In genomic region chr11:117525606-117526349, GRCm38 (mm10) we compare ENCODE assay signal across 10 mouse cellular contexts. TPM values are rescaled to one million over a fixed set of nuclear protein-coding genes. Genes with fewer than 3 reads are reported as not detected.
DNase-seq lines count a peak whose midpoint lies in the region; ATAC-seq and TF ChIP-seq lines count a peak whose summit lies in the region.
"Had no signal": no experiment of that assay in that cellular context is flagged by ENCODE, and none has a peak within 500 bp of the region (broad histone marks: within the 10 kb centered on the region; RNA-seq: fewer than 3 reads in every experiment).

No protein-coding gene starts in this region.

- peak; percentile 47; the same call in 1 of the 2 replicates for ATAC-seq in forebrain, postnatal 0 days
- peak; percentile 32; the same call in 1 of the 2 replicates for ATAC-seq in midbrain, embryonic 15.5 days (replicated peaks)
- ATAC-seq in kidney, embryonic 16.5 days (ENCODE audit: low FRiP score, low TSS enrichment) = no peak

- 17% methylated on average over 18 of the region's 18 CpGs for WGBS in forebrain, postnatal 0 days
- 19% methylated on average over 18 of the region's 18 CpGs for WGBS in midbrain, embryonic 15.5 days
- WGBS in kidney, embryonic 16.5 days = 16% methylated on average over 18 of the region's 18 CpGs

- H3K4me2 ChIP-seq in forebrain, postnatal 0 days (ENCODE audit: low read depth) = no peak overlapping the region
- peak overlapping the region; percentile 8; the same call in 1 of the 2 replicates for H3K4me2 ChIP-seq in midbrain, embryonic 15.5 days
- H3K4me2 ChIP-seq in kidney, embryonic 16.5 days (replicated peaks; ENCODE audit: low read depth, low read length) = no peak overlapping the region

- TF ChIP-seq CTCF in forebrain, postnatal 0 days (IDR thresholded peaks at IDR 0.05; ENCODE audit: low read depth) = no peak

- peaks cover 21% of the 10 kb centered on the region for H3K4me1 ChIP-seq in forebrain, postnatal 0 days (ENCODE audit: insufficient read depth)
- peaks cover 32% of the 10 kb centered on the region for H3K4me1 ChIP-seq in midbrain, embryonic 15.5 days
- H3K4me1 ChIP-seq in kidney, embryonic 16.5 days (ENCODE audit: insufficient read depth, low read length) = peaks cover 24% of the 10 kb centered on the region
- H3K4me1 ChIP-seq: megakaryocyte, embryonic 14.5 days had no signal

- H3K27me3 ChIP-seq in forebrain, postnatal 0 days (ENCODE audit: insufficient read depth, low read length) = no peaks in the 10 kb centered on the region
- no peaks in the 10 kb centered on the region for H3K27me3 ChIP-seq in midbrain, embryonic 15.5 days (replicated peaks)
- H3K27me3 ChIP-seq in kidney, embryonic 16.5 days (ENCODE audit: insufficient read depth, low read length) = no peaks in the 10 kb centered on the region

- no peaks in the 10 kb centered on the region for H3K36me3 ChIP-seq in forebrain, postnatal 0 days (ENCODE audit: insufficient read depth)
- H3K36me3 ChIP-seq in midbrain, embryonic 15.5 days (replicated peaks) = no peaks in the 10 kb centered on the region
- no peaks in the 10 kb centered on the region for H3K36me3 ChIP-seq in kidney, embryonic 16.5 days (ENCODE audit: insufficient read depth, low read length)

- DNase-seq in B cell, adult 2 months = peak; percentile 15 to 25
- peak; percentile 85 for DNase-seq in ES-CJ7 (ENCODE audit: low read depth, low spot score)
- DNase-seq in forebrain, postnatal 0 days = peak; percentile 47
- DNase-seq in urinary bladder, adult 2 months (ENCODE audit: low spot score) = no peak
- no peak for DNase-seq in layer of hippocampus, adult 8-10 months (ENCODE audit: low spot score in 2 of 2)

- peak overlapping the region; percentile 4; the same call in 1 of the 2 replicates for H3K9ac ChIP-seq in forebrain, postnatal 0 days
- no peak overlapping the region for H3K9ac ChIP-seq in midbrain, embryonic 15.5 days
- no peak overlapping the region for H3K9ac ChIP-seq in kidney, embryonic 16.5 days (replicated peaks; ENCODE audit: low read length)

- no peaks in the 10 kb centered on the region for H3K9me3 ChIP-seq in forebrain, postnatal 0 days (ENCODE audit: low read length)
- no peaks in the 10 kb centered on the region for H3K9me3 ChIP-seq in midbrain, embryonic 15.5 days
- no peaks in the 10 kb centered on the region for H3K9me3 ChIP-seq in kidney, embryonic 16.5 days (ENCODE audit: low read length)

- no peak overlapping the region for H3K4me3 ChIP-seq in forebrain, postnatal 0 days (ENCODE audit: low read depth, low read length)
- no peak overlapping the region for H3K4me3 ChIP-seq in midbrain, embryonic 15.5 days
- no peak overlapping the region for H3K4me3 ChIP-seq in kidney, embryonic 16.5 days (ENCODE audit: low read length)
- H3K4me3 ChIP-seq: megakaryocyte, embryonic 14.5 days had no signal

- H3K27ac ChIP-seq in forebrain, postnatal 0 days (ENCODE audit: low read depth, low read length) = peak overlapping the region; percentile 36; the same call in 1 of the 2 replicates
- H3K27ac ChIP-seq in midbrain, embryonic 15.5 days = peak overlapping the region; percentile 74
- no peak overlapping the region for H3K27ac ChIP-seq in kidney, embryonic 16.5 days (ENCODE audit: low read length)

RNA-seq across cellular contexts. Expression of gene Gm11733, which starts 41.6 kb away (rescaled TPM):
- 0.14 and 0.23 TPM in 2 replicates for total RNA-seq in forebrain, postnatal 0 days (2014; rRNA removed)
- polyA plus RNA-seq in forebrain, postnatal 0 days (2015; fragmentation: Nextera tagmentation; extraction: Ambion mirVana) = 0.08 and 0.18 TPM in 2 replicates
- not detected in 2 replicates for polyA plus RNA-seq in midbrain, embryonic 15.5 days (2015; fragmentation: Nextera tagmentation; extraction: Ambion mirVana)
- polyA plus RNA-seq in kidney, embryonic 16.5 days (2015; fragmentation: Nextera tagmentation; extraction: Ambion mirVana) = not detected in 2 replicates
- 0.04 TPM in 2 replicates for polyA plus RNA-seq in urinary bladder, adult 2 months (2012; rRNA removed)
- total RNA-seq in layer of hippocampus, adult 8-10 months (2022) = under 1 TPM in 1 of 4 experiments, not detected in 3; 0.23 TPM
- polyA plus RNA-seq: gonadal fat pad, adult 2 months; spleen, adult 2 months had no signal

Comparison
In these comparisons a context has a peak if more than half of its experiments do, and no peak if none do; other contexts are left out.
1. DNase-seq: peak in B cell, adult 2 months (2 of 2), ES-CJ7 (single experiment) and forebrain, postnatal 0 days (single experiment); none in urinary bladder, adult 2 months (single experiment) and layer of hippocampus, adult 8-10 months (0 of 2).